Mouse (Mus musculus) right cerebral cortex, postnatal 14 days (tissue): Measurements from ENCODE around the gene Gpr174.
"Not testable (repeated sequence)": the region's sequence is repeated elsewhere in the genome, so short reads cannot be mapped to it uniquely, and the experiment has no call there.

ENCODE experiments used
- DNase-seq: peaks from one replicate; pipeline ENCODE4 v3.0.0; 2022

Gene Gpr174

DNA sequence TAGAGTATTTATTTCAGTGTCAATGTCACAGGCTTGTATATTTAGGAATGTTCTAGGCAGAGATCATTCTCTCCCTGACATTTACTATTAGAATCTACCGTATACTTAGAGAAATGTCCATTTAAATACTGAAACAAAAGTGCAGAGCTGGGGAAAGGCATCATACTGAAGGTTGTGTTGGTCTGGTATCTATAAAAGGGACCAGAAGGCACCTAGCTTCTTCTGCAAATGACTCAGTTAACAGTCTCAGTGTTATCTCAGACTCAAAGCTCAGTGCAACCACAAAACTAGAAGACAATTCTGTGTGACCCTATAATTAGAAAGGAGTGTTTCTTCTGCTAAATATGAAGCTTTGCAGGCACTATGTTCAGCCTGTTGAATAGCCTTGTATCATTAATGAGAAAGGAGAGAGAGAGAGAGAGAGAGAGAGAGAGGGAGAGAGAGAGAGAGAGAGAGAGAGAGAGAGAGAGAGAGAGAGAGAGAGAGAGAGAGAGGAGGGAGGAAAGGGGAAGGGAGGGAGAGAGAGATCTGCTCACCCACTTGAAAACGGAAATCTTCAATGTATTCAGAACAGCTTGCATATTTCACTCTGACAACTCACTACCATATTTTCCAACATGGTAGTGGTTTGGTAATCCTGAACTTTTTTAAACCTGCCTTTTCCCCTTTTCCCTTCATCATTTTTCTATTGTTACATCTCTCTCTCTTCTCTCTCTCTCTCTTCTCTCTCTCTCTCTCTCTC is at the start of gene Gpr174:
Gene Gpr174 (plus strand): TSS at position 393 of the 742 bp plus-strand sequence.
- no peak for DNase-seq

DNA sequence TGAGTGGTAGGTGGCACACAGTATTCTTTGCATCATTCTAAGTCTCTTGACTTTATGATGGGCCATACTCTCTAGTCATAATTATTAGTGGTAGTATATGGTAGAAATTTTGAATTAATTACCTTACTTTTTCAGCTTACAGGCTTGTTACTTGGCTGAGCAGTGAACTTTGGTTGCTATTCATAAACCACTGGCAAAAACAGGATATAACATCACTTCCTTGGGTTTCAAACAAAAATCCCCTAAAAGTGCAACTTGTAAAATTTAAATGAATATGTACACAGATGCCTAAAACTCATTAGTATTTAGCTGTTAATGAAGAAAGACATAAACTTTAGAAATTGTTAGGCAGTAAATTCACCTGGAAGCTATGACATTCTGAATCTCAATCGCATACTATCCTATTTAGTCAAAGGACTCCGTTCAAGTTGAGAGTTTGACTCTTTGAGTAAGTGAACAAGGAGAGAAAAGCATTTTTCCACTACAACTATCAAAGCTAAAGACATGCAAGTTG is 38.0 kb upstream of the Gpr174 start:
- DNase-seq = no peak

DNA sequence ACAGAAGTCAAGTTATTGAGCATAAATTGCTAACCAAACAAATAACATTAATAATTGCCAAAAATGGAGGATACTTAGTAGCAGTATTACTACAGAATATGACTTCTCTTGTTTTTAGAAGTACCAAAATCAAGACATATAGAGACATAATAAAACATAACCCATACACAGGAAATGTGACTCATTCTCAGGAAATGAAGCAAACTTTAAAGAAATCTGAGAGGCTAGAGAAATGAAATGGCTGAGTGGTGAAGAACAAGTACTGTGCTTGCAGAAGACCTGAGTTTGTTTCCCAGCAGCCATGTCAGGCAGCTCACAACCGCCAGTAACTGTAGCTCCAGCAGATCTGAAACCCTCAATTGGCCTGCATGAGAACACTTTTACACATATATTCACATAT is 30.8 kb upstream of the Gpr174 start:
- DNase-seq = no peak

DNA sequence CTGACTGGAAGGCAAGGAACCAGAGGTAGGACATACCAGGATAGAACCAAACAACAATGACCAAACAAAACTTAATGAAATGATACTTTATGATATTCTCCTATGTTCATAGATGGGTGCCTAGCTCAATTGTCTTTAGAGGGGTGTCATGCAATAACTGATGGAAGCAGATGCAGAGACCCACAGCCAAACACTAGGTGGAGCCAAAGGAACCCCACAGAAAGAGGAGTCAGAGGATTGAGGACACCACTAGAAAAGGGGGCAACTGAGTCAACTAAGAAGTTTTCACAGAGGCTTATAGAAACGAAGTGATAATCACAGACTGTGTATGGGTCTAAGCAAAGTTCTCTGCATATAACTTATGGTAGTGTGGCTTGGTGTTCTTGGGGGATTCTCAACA is 24.5 kb upstream of the Gpr174 start:
- no peak for DNase-seq

DNA sequence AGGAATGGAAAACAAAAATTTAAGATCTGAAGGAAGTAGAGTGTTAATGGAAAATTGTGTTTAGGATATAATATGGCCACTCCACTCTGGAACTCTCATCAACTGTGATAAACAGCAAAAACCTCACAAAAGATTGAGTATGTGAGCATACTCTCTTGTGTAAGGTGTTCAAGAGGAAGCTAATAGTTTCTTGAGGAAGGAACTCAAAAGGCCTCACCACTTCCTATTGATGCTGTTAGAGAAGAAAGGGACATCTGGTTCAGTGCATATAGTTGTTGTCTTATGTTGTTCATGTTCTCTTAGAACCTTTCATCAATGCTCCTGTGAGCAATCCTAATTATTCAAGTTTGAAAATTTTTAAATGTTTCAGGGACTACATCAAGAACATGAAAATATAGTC is 21.0 kb upstream of the Gpr174 start:
- no peak for DNase-seq

DNA sequence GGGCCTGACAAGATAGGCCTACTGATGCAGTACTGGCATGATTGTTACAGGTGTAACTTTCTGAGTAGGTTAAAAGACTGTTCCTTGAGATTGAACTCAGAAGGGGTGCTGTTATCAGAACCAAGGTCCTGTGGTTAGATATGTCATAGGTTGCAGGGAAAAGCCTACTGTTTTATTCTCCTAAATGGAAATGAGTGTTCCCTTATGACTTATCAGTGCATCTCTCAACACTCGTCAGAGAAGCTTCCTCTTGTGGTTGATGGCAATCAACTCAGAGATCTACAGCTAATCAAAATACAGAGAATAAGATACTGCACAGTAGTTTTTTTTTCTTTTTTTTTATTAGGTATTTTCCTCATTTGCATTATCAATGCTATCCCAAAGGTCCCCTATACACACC is 19.2 kb upstream of the Gpr174 start:
- DNase-seq = no peak

DNA sequence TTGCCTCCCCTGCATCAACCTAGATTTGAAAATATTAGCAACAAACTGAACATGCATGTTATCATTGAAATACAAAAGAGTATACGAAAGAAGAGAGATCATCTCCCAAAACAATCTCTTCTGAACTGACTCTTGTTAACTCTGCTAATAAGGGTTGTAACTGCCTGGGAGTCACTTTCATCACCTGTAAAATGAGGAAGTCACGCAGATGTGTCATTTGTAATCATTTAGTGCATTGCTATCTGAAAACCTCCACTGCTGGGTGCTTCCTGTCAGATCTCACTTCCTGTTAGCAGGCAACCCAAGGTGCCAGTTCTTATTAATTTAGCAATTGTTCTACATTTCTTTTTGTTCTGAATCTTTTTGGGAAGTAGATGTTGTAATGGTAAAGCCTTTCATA is 5.3 kb upstream of the Gpr174 start:
- DNase-seq = no peak

DNA sequence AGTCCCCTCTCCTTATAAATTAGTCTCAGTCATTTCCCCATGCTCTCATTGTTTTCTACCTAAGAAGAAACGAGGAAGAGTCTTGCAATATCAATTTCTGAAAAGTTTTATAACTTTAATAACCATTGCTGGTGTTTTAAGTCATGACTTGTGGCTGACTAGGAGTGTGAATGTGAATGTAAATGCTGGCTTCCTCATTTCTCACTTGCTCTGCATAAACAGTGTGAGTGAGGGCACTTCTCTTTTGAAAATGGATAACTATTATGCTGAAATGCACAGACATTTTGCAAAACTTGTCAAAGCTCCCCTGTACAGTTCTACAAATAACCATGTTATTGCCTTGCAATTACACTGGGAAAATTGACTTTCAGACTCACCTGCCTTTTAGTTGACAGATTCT is 8.9 kb downstream of the Gpr174 start:
- DNase-seq = no peak

DNA sequence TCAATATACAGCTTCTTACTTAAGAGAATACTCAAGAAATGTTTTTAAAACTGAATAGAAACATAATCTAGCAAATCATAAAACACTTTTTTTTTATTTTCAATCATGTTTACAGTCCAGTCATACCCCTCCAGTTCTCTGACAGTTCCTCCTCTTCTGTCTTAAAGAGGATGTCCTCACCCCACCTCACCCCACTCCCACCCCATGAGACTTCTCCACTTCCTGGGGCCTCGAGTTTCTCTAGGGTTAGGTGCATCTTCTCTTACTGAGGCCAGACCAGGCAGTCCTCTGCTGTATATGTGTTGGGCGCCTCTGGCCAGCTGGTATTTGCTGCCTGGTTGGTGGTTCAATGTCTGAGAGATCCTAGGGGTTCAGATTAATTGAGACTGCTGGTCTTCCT is 21.9 kb downstream of the Gpr174 start:
- DNase-seq = no peak

DNA sequence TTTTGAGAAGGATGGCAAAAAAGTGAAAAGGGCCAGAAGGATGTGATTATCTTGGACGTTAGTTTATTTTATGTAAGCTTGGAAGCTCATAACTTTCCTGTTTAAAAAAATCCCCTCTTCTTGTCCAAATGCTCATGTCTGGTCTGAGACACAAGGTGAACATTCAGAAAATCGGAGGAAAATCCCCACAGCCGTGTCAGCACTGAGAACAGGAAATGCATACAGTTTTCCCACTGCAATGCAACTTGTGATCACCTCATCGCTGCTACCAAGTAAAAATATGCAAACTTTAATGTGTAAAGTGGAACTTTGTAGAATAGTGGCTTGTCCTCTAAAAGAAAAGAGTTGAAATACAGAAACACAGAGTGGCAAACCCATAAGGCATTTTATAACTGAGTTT is 28.5 kb downstream of the Gpr174 start:
- no peak for DNase-seq

DNA sequence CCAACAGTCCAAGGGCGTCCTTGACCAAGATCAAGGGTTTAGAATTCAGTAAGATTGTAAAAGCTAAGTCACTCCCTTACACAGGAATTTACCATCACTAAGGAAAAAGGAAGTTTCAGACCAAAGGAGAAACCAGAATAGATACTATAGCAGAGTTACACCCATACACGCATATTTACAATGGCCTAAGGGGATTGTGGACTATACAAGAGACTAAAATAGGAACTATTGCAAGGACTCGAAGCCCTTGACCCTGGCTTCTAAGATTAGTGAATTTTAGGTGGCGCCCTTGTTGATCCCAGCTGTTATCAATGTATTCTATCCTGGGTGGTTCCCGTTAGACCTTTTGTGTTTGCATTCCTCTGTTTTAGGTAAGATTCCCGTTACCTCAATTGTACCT is 42.2 kb downstream of the Gpr174 start:
- not testable (repeated sequence) for DNase-seq

DNA sequence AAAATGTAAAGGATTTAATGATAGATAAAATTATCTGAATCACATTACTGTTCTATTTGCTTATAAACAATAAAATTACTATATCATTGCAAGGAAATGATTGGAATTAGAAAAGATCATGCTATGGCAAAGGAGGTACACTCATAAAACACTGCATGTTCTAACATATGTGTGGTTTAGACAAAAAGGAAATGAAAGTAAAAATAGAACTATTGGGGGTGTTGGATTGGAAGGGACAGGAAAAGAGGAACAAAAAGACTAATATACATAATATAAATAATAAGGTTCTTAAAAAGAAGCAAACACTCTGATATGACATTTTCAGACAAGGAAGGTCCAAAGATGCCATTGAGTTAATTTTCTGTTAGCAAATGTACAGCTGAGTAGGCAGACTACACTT is 43.1 kb downstream of the Gpr174 start:
- no peak for DNase-seq

DNA sequence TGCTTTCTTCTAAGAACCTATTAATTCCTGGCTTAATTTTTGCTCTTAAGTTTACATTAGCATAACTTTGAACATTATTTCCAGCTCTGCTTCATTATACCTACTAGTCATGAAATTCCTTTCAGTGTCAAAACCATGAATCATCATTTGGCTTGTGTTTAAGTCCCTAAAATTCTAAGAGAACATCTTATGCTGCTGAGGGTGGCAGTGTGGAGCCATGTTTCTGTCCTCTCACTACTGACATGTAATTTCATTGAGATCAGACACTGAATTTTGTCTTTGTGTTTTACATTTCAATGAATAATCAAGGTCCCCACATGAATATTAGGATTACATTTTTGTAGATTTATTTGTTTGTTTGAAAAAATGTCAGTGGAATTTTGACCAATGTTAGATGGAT is 50.8 kb downstream of the Gpr174 start:
- no peak for DNase-seq

DNA sequence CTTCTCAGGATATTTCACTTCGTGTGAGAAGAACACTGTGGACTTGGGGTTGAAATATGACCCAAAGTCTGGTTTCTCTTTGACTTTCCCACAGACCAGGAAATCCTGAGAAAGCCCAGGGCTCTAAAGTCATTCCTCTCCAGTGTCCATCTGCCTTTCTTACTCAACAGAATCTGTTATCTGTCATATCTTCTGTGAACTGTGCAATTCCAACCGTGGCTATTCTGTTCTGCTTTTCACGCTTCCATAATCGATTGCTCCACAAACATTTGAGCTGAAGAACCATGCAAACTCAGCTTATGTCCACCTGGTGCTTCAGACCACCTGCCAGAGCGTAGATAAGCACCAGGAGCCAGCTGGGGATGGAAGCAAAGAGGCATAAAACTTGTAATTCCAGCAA is 56.9 kb downstream of the Gpr174 start:
- DNase-seq = no peak

DNA sequence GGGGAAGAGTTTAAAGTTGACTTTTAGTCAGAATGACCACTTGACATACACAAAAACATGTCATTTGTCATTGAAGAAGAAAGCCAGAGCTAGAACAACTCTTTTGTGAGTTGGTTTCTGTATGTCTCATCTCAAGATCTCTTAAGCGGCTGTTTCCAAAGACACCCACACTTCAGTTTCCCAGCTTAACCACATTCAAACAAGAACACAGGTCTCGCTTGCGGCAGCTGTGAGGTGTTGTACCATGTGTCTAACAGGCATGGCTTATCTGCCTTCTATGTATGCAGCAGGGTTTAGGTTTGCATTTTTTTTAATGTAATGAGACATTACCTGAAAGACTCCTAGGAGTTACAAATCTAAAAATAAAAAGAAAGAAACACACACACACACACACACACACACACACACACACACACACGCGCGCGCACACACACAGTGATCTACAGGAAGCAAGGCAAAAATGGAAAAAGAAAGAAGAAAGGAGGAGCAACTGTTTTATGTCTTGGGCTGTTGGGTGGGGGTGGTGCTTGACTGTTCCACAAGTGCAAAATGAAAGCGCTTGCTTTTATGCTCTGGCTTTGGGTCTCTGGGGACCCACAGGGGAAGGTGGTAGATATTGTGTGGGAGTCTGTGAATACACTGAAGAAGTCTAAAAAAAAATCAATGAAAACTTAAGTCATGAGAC is 70.2 kb downstream of the Gpr174 start:
- DNase-seq = no peak

DNA sequence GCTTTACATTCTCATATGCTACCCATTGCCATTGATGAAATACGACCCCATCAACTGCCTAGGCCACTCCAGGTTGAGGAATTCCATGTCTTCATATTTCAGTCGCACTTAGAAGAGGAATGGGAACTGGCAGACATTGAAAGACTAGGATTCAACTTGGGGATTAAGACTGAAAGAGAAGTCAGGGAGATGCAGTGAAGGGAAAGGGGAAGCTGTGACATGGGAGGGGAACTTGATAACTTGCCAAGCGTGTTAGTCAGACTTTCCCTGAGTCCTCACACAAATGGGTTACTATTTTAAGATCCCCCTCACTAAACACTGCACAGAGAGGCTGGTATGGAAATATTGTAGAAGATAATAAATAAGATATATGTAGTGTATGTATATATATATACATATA is 74.2 kb downstream of the Gpr174 start:
- DNase-seq = no peak

DNA sequence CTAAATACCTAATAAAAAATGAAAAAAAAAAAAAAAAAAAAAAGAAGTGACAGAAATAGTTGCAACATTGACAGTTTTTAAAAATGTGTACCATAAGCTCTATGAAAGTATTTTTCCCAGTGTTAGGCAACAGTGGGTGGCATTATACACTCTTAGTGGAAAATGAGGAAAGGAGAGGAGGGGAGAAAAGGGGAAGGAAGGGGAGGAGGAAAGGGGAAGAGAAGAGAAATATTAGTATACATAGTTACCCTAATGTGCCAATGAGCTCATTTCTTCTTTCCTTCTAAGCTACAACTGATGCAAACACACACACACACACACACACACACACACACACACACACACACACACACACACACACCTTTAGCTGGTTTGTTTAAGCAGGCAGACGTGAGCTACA is 80.9 kb downstream of the Gpr174 start:
- DNase-seq = no peak

DNA sequence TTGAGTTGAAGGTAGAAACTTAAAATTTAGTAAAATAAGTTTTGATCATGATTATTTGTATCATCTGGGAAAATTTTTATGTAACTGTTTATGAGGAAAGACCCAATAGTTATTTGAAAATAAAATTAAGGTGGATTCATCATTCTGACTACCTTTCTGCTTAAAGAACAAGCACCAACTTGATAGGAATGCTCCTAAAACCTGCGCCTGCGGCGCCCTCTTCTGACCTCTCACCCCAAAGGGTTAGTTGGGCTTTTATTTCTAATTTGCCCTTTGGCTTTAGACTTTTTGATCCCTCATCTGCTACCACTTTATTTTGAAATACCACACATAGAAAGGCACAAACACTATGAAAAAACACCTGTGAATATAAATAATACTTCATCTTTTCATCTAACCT is 86.3 kb downstream of the Gpr174 start:
- no peak for DNase-seq
